Mouse (Mus musculus): Measurements from ENCODE around the gene Retnla. TPM values are rescaled to one million over a fixed set of nuclear protein-coding genes. Genes with fewer than 3 reads are reported as not detected.
"Not testable (repeated sequence)": the region's sequence is repeated elsewhere in the genome, so short reads cannot be mapped to it uniquely, and the experiment has no call there.

Gene Retnla
- polyA plus RNA-seq, 1 experiment from 2014 or later = not detected

DNA sequence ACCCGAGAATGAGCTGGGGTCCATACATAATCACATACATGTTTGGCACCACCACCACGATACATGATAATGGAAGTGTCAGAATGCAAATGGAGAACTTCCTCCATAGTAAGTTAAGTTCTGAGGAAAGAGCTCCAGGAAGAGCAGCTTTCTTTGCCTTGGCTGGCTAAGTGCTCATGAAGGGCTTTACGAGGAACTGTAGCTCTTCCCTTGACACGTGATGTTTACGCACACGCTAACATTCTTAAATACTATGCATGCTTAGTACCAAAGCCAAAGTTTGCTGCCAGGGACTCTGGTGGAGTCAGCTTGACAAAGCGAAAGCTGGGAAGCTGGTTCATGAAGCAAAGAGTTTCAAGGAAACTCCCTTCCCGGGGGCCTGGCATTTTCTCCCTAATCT lies 10.3 kb upstream of the Retnla start:
- Histone ChIP-seq H3K4me3 (no peak overlapping the region), H3K27ac (no peak overlapping the region), H3K9ac (no peak overlapping the region), H3K4me2 (no peak overlapping the region), H3K36me3 (ENCODE audit: poor library complexity, severe bottlenecking) (no peaks in the 10 kb centered on the region), H3K4me1 (no peaks in the 10 kb centered on the region), H3K27me3 (no peaks in the 10 kb centered on the region), H3K9me3 (replicated peaks) (no peaks in the 10 kb centered on the region)
- ATAC-seq = no peak
- WGBS = 92% methylated on average over 8 of the region's 8 CpGs

DNA sequence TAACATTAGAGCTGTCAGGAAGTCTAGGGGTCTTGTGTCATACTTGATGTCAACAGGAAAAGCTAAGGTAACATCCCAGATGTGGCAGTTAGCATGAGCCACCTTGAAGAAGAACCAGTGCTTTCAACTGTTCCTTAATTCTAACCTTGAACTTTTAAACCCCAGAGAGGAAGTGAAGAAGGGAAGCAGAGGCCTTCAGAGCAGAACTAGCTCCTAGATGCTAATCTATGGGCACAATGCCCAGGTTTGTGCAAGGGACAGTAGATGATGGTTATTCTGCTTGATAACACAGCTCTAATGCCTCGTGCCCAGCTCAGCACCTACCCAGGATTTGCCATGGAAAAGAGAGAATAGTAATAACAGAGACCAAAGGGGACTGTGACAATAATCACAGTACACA lies 8.7 kb upstream of the Retnla start:
- not testable (repeated sequence) for H3K27me3 ChIP-seq; H3K27ac ChIP-seq; H3K36me3 ChIP-seq (ENCODE audit: poor library complexity, severe bottlenecking); H3K9ac ChIP-seq; ATAC-seq; H3K4me3 ChIP-seq; H3K4me2 ChIP-seq; H3K9me3 ChIP-seq (replicated peaks); H3K4me1 ChIP-seq
- 52% methylated on average over 1 of the region's 1 CpGs for WGBS

DNA sequence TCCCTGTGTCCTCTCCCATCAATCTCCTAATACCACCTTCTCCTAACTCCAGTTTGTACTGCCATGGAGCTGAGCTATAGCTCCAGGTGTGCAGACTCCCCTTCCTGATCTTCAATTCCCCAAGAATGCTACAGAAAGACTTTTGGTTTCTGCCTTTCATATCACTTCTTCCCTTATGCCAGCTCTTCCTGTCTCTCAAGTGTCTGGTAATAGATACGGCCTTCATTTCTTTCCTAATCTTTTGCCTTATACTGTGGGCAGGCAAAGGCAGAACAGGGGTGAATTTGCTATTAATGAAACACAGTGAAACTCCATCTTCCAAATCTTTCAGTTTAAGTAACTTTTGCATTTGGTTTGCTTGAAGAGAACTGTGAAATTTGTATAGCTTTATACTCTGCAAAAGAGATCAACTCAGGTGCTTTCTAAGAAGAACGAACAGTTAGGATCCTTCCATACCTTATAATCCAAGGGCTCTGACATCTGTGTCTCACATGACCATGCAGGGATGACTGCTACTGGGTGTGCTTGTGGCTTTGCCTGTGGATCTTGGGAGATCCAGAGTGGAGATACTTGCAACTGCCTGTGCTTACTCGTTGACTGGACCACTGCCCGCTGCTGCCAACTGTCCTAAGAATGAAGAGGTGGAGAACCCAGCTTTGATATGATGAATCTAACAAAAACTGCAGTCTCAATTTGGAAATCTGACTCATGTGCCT lies 1.5 kb downstream of the Retnla start:
- no peaks in the 10 kb centered on the region for H3K36me3 ChIP-seq (ENCODE audit: poor library complexity, severe bottlenecking)
- WGBS = 89% methylated on average over 4 of the region's 4 CpGs
- H3K9me3 ChIP-seq (replicated peaks) = no peaks in the 10 kb centered on the region
- H3K4me2 ChIP-seq = no peak overlapping the region
- no peak for ATAC-seq
- no peaks in the 10 kb centered on the region for H3K4me1 ChIP-seq
- H3K4me3 ChIP-seq = no peak overlapping the region
- no peak overlapping the region for H3K9ac ChIP-seq
- H3K27me3 ChIP-seq = no peaks in the 10 kb centered on the region
- H3K27ac ChIP-seq = no peak overlapping the region

DNA sequence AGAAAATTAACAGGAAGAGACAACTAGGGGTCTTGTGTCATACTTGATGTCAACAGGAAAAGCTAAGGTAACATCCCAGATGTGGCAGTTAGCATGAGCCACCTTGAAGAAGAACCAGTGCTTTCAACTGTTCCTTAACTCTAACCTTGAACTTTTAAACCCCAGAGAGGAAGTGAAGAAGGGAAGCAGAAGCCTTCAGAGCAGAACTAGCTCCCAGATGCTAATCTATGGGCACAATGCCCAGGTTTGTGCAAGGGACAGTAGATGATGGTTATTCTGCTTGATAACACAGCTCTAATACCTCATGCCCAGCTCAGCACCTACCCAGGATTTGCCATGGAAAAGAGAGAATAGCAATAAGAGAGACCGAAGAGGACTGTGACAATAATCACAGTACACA lies 22.7 kb downstream of the Retnla start:
- not testable (repeated sequence) for H3K9me3 ChIP-seq (replicated peaks); ATAC-seq; H3K27me3 ChIP-seq; H3K4me1 ChIP-seq; H3K9ac ChIP-seq; H3K4me2 ChIP-seq; H3K27ac ChIP-seq; H3K36me3 ChIP-seq (ENCODE audit: poor library complexity, severe bottlenecking); H3K4me3 ChIP-seq
- WGBS = 86% methylated on average over 1 of the region's 1 CpGs

DNA sequence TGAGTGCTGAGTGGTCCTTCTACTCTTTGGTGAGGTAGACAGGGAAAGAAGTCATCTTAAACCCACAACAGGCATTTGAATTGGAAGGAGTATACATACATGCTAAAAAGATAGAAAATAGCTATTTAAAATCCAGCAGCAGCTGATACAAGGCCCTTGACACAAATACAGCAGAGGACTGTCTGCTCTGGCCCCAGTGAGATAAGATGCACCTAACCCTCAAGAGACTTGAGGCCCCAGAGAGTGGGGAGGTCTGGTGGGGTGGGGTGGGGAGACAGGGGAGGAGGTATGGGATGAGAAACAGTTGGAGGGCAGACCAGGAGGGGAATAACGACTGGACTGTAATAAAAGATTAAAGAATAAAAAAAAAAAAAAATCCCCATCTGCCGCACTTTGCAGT lies 25.3 kb downstream of the Retnla start:
- Histone ChIP-seq H3K4me3 (no peak overlapping the region), H3K9me3 (replicated peaks) (no peaks in the 10 kb centered on the region), H3K4me2 (no peak overlapping the region), H3K27ac (no peak overlapping the region), H3K9ac (no peak overlapping the region), H3K27me3 (no peaks in the 10 kb centered on the region), H3K36me3 (ENCODE audit: poor library complexity, severe bottlenecking) (no peaks in the 10 kb centered on the region), H3K4me1 (no peaks in the 10 kb centered on the region)
- ATAC-seq = no peak
- 69% methylated on average over 2 of the region's 2 CpGs for WGBS

DNA sequence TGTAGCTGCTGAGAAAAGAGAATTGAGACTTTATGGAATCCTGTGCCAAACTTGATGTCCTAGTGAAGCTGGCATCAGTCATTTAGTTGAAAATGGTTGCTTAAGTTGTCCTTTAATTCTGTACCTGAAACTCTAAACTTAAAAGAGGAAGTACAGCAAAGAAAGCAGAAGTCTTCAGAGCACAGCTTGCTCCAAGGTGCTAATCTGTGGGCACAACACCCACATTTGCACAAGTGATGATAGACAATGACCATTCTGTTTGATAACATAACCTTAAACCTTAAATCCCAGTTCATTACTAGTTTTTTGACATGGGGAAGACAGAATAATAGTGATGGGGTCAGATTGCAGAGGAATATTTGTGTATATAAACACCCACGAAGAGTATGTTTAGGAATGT lies 26.3 kb downstream of the Retnla start:
- Histone ChIP-seq H3K27ac (no peak overlapping the region), H3K9me3 (replicated peaks) (no peaks in the 10 kb centered on the region), H3K36me3 (ENCODE audit: poor library complexity, severe bottlenecking) (no peaks in the 10 kb centered on the region), H3K4me1 (no peaks in the 10 kb centered on the region), H3K4me2 (no peak overlapping the region), H3K9ac (no peak overlapping the region), H3K4me3 (no peak overlapping the region), H3K27me3 (no peaks in the 10 kb centered on the region)
- WGBS = 89% methylated on average over 1 of the region's 1 CpGs
- ATAC-seq = no peak

DNA sequence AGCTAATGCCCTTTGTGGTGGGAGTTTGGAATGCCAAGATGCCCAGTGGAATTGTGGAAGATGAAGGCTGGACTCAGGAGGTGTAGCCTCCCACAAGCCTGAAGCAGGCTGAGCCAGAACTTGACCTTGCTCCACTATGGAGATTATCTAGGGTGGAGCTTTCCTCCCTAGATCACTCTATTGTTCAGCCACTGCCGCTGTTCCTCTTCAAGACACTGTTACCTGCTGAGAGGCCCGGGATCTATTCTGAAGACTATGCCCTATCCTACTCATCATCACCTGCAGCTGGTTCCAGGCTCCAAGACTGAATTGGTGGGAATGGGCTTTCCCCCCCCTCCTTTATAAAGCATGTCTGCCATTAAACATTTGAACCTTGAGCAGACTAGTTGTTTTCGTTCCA lies 27.3 kb downstream of the Retnla start:
- H3K9me3 ChIP-seq (replicated peaks) = no peaks in the 10 kb centered on the region
- no peak overlapping the region for H3K27ac ChIP-seq
- H3K4me2 ChIP-seq = no peak overlapping the region
- no peak overlapping the region for H3K4me3 ChIP-seq
- H3K27me3 ChIP-seq = no peaks in the 10 kb centered on the region
- no peaks in the 10 kb centered on the region for H3K36me3 ChIP-seq (ENCODE audit: poor library complexity, severe bottlenecking)
- no peak overlapping the region for H3K9ac ChIP-seq
- H3K4me1 ChIP-seq = no peaks in the 10 kb centered on the region
- WGBS = 76% methylated on average over 3 of the region's 3 CpGs
- ATAC-seq = no peak

DNA sequence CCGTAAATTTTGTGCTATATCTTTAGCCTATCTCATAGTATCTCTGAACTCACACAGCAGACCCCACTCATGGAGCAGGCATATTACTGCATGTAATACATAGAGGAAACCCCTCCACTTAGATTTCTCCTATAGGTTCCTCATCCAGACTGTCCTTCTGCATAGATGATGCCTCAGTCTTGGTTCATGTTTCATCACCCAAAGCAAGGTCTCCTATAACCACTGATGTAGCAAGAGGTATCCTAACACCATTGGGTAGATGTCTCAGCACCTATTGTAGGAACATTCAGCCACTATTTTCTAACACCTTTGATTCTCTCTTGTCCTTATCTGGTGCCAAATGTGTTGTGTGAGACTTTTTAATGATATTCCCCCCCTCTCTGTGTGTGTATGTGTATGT lies 29.4 kb downstream of the Retnla start:
- H3K4me3 ChIP-seq = no peak overlapping the region
- H3K27me3 ChIP-seq = no peaks in the 10 kb centered on the region
- H3K27ac ChIP-seq = no peak overlapping the region
- no peaks in the 10 kb centered on the region for H3K36me3 ChIP-seq (ENCODE audit: poor library complexity, severe bottlenecking)
- no peak overlapping the region for H3K9ac ChIP-seq
- no peak for ATAC-seq
- H3K4me2 ChIP-seq = no peak overlapping the region
- no peaks in the 10 kb centered on the region for H3K9me3 ChIP-seq (replicated peaks)
- 89% methylated on average over 1 of the region's 1 CpGs for WGBS
- no peaks in the 10 kb centered on the region for H3K4me1 ChIP-seq

DNA sequence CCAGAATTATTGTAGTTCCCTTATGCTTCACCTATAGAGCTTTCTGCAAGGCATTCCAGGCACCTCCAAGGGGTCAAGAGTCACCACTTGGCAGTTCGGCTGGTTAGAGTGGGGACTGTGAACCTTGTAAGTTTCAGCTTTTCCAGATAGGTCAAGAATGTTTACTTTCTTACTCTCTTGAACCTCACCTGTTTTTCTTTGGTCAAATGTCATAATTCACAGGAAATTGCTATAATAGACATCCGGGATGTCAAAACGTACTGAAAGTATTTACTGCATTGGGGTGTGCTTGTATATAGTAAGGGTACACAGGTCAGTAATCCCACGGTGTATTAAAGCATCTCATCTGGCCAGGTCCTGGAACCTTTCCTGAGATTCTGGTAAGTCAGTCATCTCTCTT lies 30.0 kb downstream of the Retnla start, which contains the start of gene Retnlg:
Gene Retnlg, plus strand, starts transcription at position 301 of the 400 bp plus-strand sequence.
- H3K4me3 ChIP-seq = no peak within 1 kb of the TSS
- ATAC-seq = no peak
- H3K27me3 ChIP-seq = no peaks in the 10 kb centered on the region
- no peak within 1 kb of the TSS for H3K9ac ChIP-seq
- no peaks in the 10 kb centered on the region for H3K4me1 ChIP-seq
- 89% methylated on average over 4 of the region's 4 CpGs for WGBS
- H3K36me3 ChIP-seq (ENCODE audit: poor library complexity, severe bottlenecking) = no peaks in the 10 kb centered on the region
- no peak within 1 kb of the TSS for H3K27ac ChIP-seq
- H3K9me3 ChIP-seq (replicated peaks) = no peaks in the 10 kb centered on the region
- H3K4me2 ChIP-seq = no peak within 1 kb of the TSS

DNA sequence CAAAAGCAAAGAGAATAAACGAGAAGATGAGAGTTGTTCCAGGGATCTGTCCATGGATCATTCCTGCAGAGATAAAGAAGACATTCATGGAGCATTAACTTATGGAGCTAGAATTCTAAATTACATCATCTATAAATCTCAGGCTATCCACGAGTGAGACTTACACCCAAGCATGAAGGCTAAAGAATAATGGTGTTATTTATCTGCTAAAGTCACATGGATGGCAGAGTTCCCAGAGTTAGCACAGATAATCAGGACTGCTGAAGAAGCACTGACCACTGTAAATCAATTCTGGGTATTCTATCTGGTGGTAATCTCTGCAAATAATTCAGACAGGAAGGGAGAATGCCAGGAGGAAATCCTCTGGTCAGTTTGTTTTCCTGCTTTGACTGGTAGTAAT lies 48.4 kb downstream of the Retnla start:
- Histone ChIP-seq H3K9ac (no peak overlapping the region), H3K9me3 (replicated peaks) (no peaks in the 10 kb centered on the region), H3K27me3 (no peaks in the 10 kb centered on the region), H3K4me2 (no peak overlapping the region), H3K4me1 (no peaks in the 10 kb centered on the region), H3K36me3 (ENCODE audit: poor library complexity, severe bottlenecking) (no peaks in the 10 kb centered on the region), H3K27ac (no peak overlapping the region), H3K4me3 (no peak overlapping the region)
- 67% methylated on average over 2 of the region's 2 CpGs for WGBS
- ATAC-seq = no peak

Other genes with a start within 250 kb of the Retnla start
- gene Trat1, start 70.5 kb upstream of the Retnla start, polyA plus RNA-seq (2015; fragmentation: Nextera tagmentation; extraction: Ambion mirVana) = not detected in 2 replicates
- not detected in 2 replicates for gene Retnlb, start 25.7 kb upstream of the Retnla start, polyA plus RNA-seq (2015; fragmentation: Nextera tagmentation; extraction: Ambion mirVana)
- gene Retnlg, start 30.1 kb downstream of the Retnla start, polyA plus RNA-seq (2015; fragmentation: Nextera tagmentation; extraction: Ambion mirVana) = not detected in 2 replicates
- 46.5 and 51.7 TPM in 2 replicates for gene Dzip3, start 151.6 kb downstream of the Retnla start, polyA plus RNA-seq (2015; fragmentation: Nextera tagmentation; extraction: Ambion mirVana)
- 37.1 TPM in 2 replicates for gene Cip2a, start 151.6 kb downstream of the Retnla start, polyA plus RNA-seq (2015; fragmentation: Nextera tagmentation; extraction: Ambion mirVana)
- gene Myh15, start 214.9 kb downstream of the Retnla start, polyA plus RNA-seq (2015; fragmentation: Nextera tagmentation; extraction: Ambion mirVana) = 0.05 and 0.06 TPM in 2 replicates

Data from forebrain, embryonic 13.5 days (tissue).